Mouse (Mus musculus) liver, postnatal 0 days (tissue): ENCODE results near the gene H2-Q7. TPM values are rescaled to one million over a fixed set of nuclear protein-coding genes. Genes with fewer than 3 reads are reported as not detected.
"Not testable (repeated sequence)": the region's sequence is repeated elsewhere in the genome, so short reads cannot be mapped to it uniquely, and the experiment has no call there.

Experiments
- ATAC-seq: fragments of 200-750 bp; cut with Nextera tagmentation; 2 replicates; pipeline ENCODE4 v1.8.0; 2017; ENCODE audit warnings: mild to moderate bottlenecking, moderate library complexity
- DNase-seq: peaks from one replicate; pipeline ENCODE4 v3.0.0-alpha.2; 2016
- H3K27ac ChIP-seq: fragments of 300-500 bp; sonication (generic); 2 replicates; pipeline ENCODE4 v1.5.1; 2014; ENCODE audit warnings: antibody characterized with exemption, moderate library complexity, mild to moderate bottlenecking, low read depth
- H3K27me3 ChIP-seq: fragments of 300-500 bp; sonication (generic); 2 replicates; pipeline ENCODE4 v1.6.1; 2014; ENCODE audit warnings: low read length, control low read depth, mixed read lengths; ENCODE audit not compliant: insufficient read depth
- H3K36me3 ChIP-seq: fragments of 300-500 bp; sonication (generic); replicated peaks from 2 replicates; pipeline ENCODE4 v1.6.1; 2014; ENCODE audit warnings: mild to moderate bottlenecking, control low read depth, low read length, moderate library complexity, mixed read lengths; ENCODE audit not compliant: insufficient read depth
- H3K4me1 ChIP-seq: fragments of 300-500 bp; sonication (generic); 2 replicates; pipeline ENCODE4 v1.6.1; 2014; ENCODE audit warnings: antibody characterized with exemption, mild to moderate bottlenecking, control low read depth; ENCODE audit not compliant: insufficient read depth
- H3K4me2 ChIP-seq: fragments of 300-500 bp; sonication (generic); 2 replicates; pipeline ENCODE4 v1.6.1; 2014; ENCODE audit warnings: low read depth, mild to moderate bottlenecking, low read length, moderate library complexity, mixed read lengths
- H3K4me3 ChIP-seq: fragments of 300-500 bp; sonication (generic); 2 replicates; pipeline ENCODE4 v1.5.1; 2014; ENCODE audit warnings: low read depth, low read length
- H3K9ac ChIP-seq: fragments of 300-500 bp; sonication (generic); replicated peaks from 2 replicates; pipeline ENCODE4 v1.6.1; 2014; ENCODE audit warnings: mild to moderate bottlenecking, moderate library complexity
- H3K9me3 ChIP-seq: fragments of 300-500 bp; sonication (generic); 2 replicates; pipeline ENCODE4 v1.6.1; 2016; ENCODE audit warnings: mild to moderate bottlenecking, control low read depth, low read length, mixed read lengths
- CTCF ChIP-seq: sonication (generic); IDR thresholded peaks from 2 replicates; pipeline ENCODE4 v1.5.1; 2016; ENCODE audit warnings: antibody characterized with exemption, low read depth
- EP300 ChIP-seq: IDR thresholded peaks from 2 replicates; pipeline ENCODE4 v1.6.1; 2016; ENCODE audit warnings: antibody characterized with exemption, low read depth, mild to moderate bottlenecking
- WGBS: fragments of 180-500 bp; shearing (Covaris S2); extraction: QIAGEN DNeasy Blood & Tissue Kit; methylation state at CpG from one replicate; pipeline ENCODE4 v1.1.7; 2014; ENCODE audit not compliant: insufficient replicate concordance; 5-methylcytosine and 5-hydroxymethylcytosine counted together
- polyA plus RNA-seq: library from polyadenylated mRNA; unstranded; fragments of >200 nt; fragmentation: Nextera tagmentation; extraction: Ambion mirVana; gene quantifications from 2 replicates; pipeline ENCODE4 v1.2.1, GENCODE M21; 2015

H2-Q7 gene
- polyA plus RNA-seq, 1 experiment from 2014 or later, result 7.9 TPM

DNA sequence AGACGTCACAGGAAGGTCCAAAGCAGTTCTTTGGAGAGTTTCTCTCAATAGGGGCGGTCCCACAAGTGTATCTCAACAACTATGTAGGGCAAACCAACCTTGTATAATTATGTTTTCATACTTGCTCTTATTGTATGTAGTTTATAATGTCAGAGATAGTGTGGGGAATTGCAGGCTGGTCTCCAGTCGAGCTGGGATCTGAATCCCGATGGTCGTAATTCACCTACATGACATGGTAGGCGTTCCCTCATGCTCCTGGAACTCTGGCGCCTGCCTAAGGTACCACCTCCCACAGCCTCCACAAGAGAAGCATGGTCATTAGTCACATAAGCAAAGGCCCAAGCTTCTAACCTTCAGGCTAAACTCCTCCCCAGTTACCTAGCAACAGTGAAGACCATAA, 20.2 kb upstream of the H2-Q7 start:
- H3K9ac ChIP-seq, result no peak overlapping the region

DNA sequence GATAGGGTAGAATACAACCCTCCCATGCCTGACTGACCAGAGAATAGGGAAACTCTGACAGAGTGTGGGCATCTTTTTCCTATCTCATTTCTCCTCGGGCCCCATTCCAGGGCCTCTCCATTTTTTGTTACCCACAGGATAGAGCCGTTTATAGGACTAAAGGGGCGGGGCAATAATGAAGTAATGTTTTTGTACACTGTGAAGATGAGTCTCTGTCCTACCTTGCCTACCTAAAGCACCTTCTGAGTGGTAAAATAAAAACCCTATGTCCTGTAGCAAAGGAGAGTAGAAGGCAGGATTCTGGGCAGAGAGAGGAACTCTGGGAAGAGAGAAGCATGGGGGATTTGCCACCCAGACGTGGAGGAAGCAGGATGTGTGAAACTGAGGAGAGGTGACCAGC, 19.4 kb upstream of the H2-Q7 start:
- not testable (repeated sequence) for H3K4me2 ChIP-seq, H3K9me3 ChIP-seq, H3K36me3 ChIP-seq, H3K9ac ChIP-seq, H3K4me3 ChIP-seq, H3K27ac ChIP-seq, ATAC-seq, H3K4me1 ChIP-seq, H3K27me3 ChIP-seq
- DNase-seq, result peak; percentile 10
- 57% methylated on average over 4 of the region's 4 CpGs for WGBS

More for the DNA sequence above, 20.2 kb upstream of the H2-Q7 start:
- Histone ChIP-seq H3K27me3 (0 out of 2 replicates have a peak, but pooled peaks cover 2% of the 10 kb centered on the region), H3K27ac (no peak overlapping the region), H3K9me3 (no peaks in the 10 kb centered on the region), H3K36me3 (no peaks in the 10 kb centered on the region), H3K4me2 (no peak overlapping the region), H3K4me1 (no peaks in the 10 kb centered on the region), H3K4me3 (no peak overlapping the region)
- DNase-seq (peak; percentile 8), ATAC-seq (no peak)
- TF ChIP-seq CTCF (no peak), EP300 (no peak)
- 72% methylated on average over 7 of the region's 7 CpGs for WGBS

DNA sequence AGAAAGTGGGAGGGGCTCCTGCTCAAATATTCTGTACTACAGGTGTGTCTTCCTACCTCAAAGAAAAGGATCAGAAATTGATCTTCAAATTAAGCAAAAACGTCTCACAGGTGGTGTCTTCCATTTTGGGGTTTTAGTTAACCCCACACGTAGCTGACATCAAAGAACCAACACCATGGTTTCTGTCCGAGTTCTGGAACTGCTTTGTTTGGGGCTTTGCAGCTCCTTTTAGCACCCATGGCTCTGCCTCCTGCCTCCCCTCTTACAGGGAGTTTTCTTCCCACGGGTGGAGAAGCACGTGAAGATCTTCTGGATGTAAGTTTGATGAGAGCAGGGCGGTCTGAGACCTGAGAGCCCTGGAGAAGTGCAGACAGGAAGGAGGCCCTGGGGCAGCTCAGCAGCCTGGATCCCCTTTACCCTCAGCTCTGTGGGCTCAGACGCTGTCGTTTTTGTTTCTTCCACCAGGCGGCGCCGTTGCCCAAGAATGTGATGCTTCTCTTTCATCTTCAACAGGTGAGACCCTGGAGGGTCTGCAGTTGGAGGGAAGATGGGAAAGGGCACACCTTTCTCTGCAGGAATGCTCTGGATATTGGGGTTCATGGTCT, 18.6 kb upstream of the H2-Q7 start:
- peak; percentile 77 for TF ChIP-seq CTCF
- whole genome bisulfite sequencing, result 14% methylated on average over 11 of the region's 11 CpGs
- ATAC-seq, H3K27ac ChIP-seq, H3K27me3 ChIP-seq, H3K9me3 ChIP-seq, H3K4me3 ChIP-seq, H3K9ac ChIP-seq, H3K4me2 ChIP-seq, H3K36me3 ChIP-seq, H3K4me1 ChIP-seq: not testable (repeated sequence)
- peak; percentile 59 for DNase-seq

DNA sequence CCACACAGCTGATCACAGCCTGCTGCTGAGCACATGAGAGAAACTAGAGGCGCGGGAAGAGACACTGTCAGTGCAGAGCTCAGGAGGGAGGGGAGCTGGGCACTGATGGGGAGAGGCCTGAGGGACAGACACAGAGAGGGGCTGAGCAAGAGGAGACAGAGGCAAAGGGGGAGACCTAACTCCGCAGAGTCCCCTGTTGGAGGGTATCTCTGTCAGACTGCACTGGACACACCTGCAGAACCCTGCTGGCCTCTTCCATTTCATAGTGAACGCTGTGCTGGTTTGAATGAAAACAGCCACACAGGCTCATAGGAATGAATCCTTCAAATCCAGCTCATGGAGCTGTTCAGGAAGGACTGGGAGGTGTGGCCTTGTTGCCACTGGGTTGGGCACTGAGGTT, 17.6 kb upstream of the H2-Q7 start:
- H3K9me3 ChIP-seq, H3K36me3 ChIP-seq, H3K4me2 ChIP-seq, H3K4me1 ChIP-seq, ATAC-seq, H3K27ac ChIP-seq, H3K9ac ChIP-seq, H3K4me3 ChIP-seq: not testable (repeated sequence)
- 86% methylated on average over 4 of the region's 4 CpGs for WGBS
- H3K27me3 ChIP-seq, result peaks cover 14% of the 10 kb centered on the region
- DNase-seq, result peak; percentile 12

DNA sequence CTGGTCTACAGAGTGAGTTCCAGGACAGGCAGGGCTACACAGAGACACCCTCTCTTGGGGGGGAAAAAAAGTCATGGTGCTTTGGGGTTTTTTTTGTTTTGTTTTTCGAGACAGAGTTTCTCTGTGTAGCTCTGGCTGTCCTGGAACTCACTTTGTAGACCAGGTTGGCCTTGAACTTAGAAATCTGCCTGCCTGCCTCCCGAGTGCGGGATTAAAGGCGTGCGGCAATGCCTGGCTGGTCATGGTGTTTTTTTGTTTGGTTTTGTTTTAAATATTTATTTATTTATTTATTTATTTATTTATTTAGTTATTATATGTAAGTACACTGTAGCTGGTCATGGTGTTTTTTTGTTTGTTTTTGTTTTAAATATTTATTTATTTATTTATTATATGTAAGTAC, 16.6 kb upstream of the H2-Q7 start:
- not testable (repeated sequence) for H3K9ac ChIP-seq, H3K36me3 ChIP-seq, H3K4me3 ChIP-seq, H3K4me1 ChIP-seq, H3K9me3 ChIP-seq, H3K4me2 ChIP-seq, ATAC-seq, H3K27ac ChIP-seq, DNase-seq
- WGBS, result 73% methylated on average over 5 of the region's 5 CpGs
- H3K27me3 ChIP-seq, result peaks cover 14% of the 10 kb centered on the region

DNA sequence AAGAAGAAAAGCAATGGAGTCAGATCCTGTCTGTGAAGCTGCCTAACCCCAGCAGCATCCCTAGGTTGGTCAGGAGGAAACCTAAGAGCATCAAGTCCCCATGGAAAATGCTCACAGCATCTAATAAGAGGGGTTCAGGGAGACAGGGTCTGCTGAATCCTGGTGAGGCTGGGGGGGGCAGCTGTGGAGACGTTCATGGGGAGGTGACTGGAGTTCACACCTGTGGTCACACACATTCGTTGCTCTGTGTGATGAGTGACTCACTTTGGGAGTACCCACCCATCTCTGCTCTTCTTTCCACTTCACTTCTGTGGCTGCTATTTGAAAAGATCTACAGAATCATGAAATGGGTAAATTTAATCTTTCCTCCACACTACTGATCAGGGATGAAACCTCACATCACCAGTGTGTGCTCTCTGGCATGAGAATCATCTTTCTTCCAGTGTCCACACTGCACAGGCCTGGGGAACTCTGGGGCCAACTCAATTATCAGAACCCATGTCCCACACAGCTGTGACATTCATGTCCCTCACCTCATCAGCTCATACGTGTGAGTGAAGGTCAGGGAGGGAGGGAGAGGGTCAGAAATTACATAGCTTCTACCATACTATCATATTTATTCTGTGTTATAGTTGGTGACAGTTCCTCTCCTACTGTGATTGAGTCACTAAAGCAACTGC, 15.7 kb upstream of the H2-Q7 start:
- H3K27me3 ChIP-seq, result peaks cover 12% of the 10 kb centered on the region
- not testable (repeated sequence) for H3K9me3 ChIP-seq, H3K36me3 ChIP-seq, H3K9ac ChIP-seq, ATAC-seq, H3K4me3 ChIP-seq, H3K4me1 ChIP-seq, H3K4me2 ChIP-seq, H3K27ac ChIP-seq
- WGBS, result 57% methylated on average over 3 of the region's 3 CpGs
- DNase-seq, result peak; percentile 10

- ATAC-seq, result 0 out of 2 replicates have a peak, but pooled peaks have one; percentile 9
- H3K9me3 ChIP-seq, H3K27ac ChIP-seq, H3K4me1 ChIP-seq, H3K4me2 ChIP-seq, H3K4me3 ChIP-seq, H3K36me3 ChIP-seq, DNase-seq, H3K9ac ChIP-seq: not testable (repeated sequence)
- WGBS, result 67% methylated on average over 3 of the region's 3 CpGs
- peaks cover 12% of the 10 kb centered on the region for H3K27me3 ChIP-seq
These were observed 14.8 kb upstream of the H2-Q7 start for GRCm38 (mm10) chr17:35424106-35424505.

DNA sequence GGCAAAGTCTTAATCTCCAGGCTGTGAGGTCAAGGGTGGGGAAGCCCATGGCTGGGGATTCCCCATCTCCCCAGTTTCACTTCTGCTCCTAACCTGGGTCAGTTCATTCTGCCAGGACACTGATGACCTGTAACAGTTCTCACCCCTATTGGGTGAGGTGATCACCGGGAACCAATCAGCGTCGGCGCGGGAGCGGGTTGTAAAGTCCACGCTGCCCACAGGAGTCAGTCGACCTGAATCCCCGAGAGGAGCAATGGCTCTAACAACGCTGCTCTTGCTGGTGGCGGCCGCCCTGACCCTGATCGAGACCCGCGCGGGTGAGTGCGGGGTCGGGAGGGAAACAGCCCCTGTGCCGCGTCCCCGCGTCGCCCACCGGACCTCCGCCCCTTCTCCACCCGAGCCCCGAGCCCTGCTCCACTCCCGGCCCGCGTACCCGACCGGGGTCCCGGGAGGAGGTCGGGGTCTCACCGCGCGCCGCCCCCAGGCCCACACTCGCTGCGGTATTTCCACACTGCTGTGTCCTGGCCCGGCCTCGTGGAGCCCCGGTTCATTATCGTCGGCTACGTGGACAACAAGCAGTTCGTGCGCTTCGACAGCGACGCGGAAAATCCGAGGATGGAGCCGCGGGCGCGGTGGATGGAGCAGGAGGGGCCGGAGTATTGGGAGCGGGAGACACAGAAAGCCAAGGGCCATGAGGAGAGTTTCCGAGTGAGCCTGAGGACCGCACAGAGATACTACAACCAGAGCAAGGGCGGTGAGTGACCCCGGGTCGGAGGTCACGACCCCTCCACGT, 14.1 kb upstream of the H2-Q7 start, which contains the start of gene H2-Q6:
TSS of gene H2-Q6 (plus strand) at position 227 of the 793 bp plus-strand sequence.
- peak within 1 kb of the TSS; percentile 40 for H3K4me3 ChIP-seq
- not testable (repeated sequence) for H3K27ac ChIP-seq, H3K36me3 ChIP-seq, H3K4me1 ChIP-seq, H3K9me3 ChIP-seq
- WGBS, result 2% methylated on average over 51 of the region's 66 CpGs
- ATAC-seq (peak; percentile 96), DNase-seq (peak; percentile 81)
- H3K27me3 ChIP-seq, result peaks cover 12% of the 10 kb centered on the region
- H3K9ac ChIP-seq, result peak within 1 kb of the TSS; percentile 46; the same call in 1 of the 2 replicates
- peak within 1 kb of the TSS; percentile 67 for H3K4me2 ChIP-seq

- ATAC-seq (peak; percentile 16; the same call in 1 of the 2 replicates), DNase-seq (peak; percentile 34)
- not testable (repeated sequence) for H3K4me1 ChIP-seq, H3K27ac ChIP-seq, H3K36me3 ChIP-seq, H3K9me3 ChIP-seq, H3K9ac ChIP-seq
- Histone ChIP-seq H3K4me3 (peak overlapping the region; percentile 40; the same call in 1 of the 2 replicates), H3K4me2 (peak overlapping the region; percentile 67), H3K27me3 (peaks cover 12% of the 10 kb centered on the region)
- 15% methylated on average over 28 of the region's 28 CpGs for WGBS
These were observed 13.5 kb upstream of the H2-Q7 start for GRCm38 (mm10) chr17:35425474-35425873.
